Mouse (Mus musculus) thymus, adult 2 months (tissue): ENCODE measurements around the gene Bcorl1. TPM values are rescaled to one million over a fixed set of nuclear protein-coding genes. Genes with fewer than 3 reads are reported as not detected.

Experiments used
- DNase-seq: peaks from one replicate; pipeline ENCODE4 v3.0.0; 2021
- H3K27ac ChIP-seq: fragments of 200-500 bp; 2 replicates; pipeline ENCODE4 v1.5.1; 2012; ENCODE audit warnings: low read length, control low read depth; ENCODE audit not compliant: control insufficient read depth, insufficient read depth
- H3K27me3 ChIP-seq: fragments of 200-500 bp; 2 replicates; pipeline ENCODE4 v1.6.1; 2012; ENCODE audit warnings: mild to moderate bottlenecking, low read length, moderate library complexity, mixed read lengths; ENCODE audit not compliant: control insufficient read depth, insufficient read depth
- H3K36me3 ChIP-seq: fragments of 200-500 bp; 2 replicates; pipeline ENCODE4 v1.6.1; 2012; ENCODE audit warnings: mild to moderate bottlenecking, low read length, moderate library complexity; ENCODE audit not compliant: control insufficient read depth, insufficient read depth
- H3K4me1 ChIP-seq: fragments of 200-500 bp; replicated peaks from 2 replicates; pipeline ENCODE4 v1.6.1; 2012; ENCODE audit warnings: low read length; ENCODE audit not compliant: control insufficient read depth, insufficient read depth
- H3K4me3 ChIP-seq: fragments of 200-500 bp; 2 replicates; pipeline ENCODE4 v1.5.1; 2012; ENCODE audit warnings: mild to moderate bottlenecking, low read length, control low read depth, moderate library complexity; ENCODE audit not compliant: control insufficient read depth, insufficient read depth
- CTCF ChIP-seq: fragments of 200-500 bp; IDR thresholded peaks from 2 replicates; pipeline ENCODE4 v1.5.1; 2012; ENCODE audit warnings: mild to moderate bottlenecking, control low read depth, low read length, moderate library complexity, borderline replicate concordance; ENCODE audit not compliant: control insufficient read depth, poor library complexity, insufficient read depth; ENCODE audit errors: extremely low read depth
- POLR2A ChIP-seq: fragments of 200-500 bp; IDR thresholded peaks from 2 replicates; pipeline ENCODE4 v1.6.1; 2012; ENCODE audit warnings: mild to moderate bottlenecking, low read length, control low read depth, moderate library complexity; ENCODE audit not compliant: control insufficient read depth, poor library complexity, insufficient read depth; ENCODE audit errors: extremely low read depth
- WGBS: fragments of 180-500 bp; shearing (Covaris S2); methylation state at CpG from one replicate; pipeline ENCODE4 v1.1.7; 2018; 5-methylcytosine and 5-hydroxymethylcytosine counted together
- polyA plus RNA-seq: library from polyadenylated mRNA; depleted of rRNA; stranded (reverse); fragments of >200 nt; gene quantifications from 2 replicates; pipeline ENCODE4 v1.2.3, GENCODE M21; 2012

The Bcorl1 gene
- polyA plus RNA-seq, 1 experiment: 7.8 TPM

DNA sequence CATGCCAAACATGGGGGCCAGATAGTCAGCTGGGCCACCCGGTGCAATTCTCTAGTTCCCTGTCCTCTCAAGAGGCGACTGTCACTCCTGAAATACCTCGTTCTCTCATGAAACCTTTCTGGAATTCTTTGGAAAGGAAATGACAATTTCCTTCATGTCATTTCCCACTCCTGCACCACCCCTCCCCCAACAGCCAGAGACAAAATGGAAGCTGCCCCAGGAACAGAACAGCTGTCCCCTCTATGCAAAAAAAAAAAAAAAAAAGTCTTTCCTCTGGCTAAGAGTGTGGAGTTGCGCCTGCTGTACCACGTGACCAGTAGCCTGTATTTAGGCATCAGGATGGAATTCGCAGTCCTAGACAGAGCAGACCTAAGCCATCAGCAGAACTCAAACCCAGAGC, 87.1 kb downstream of the Bcorl1 start:
- H3K27me3 ChIP-seq: no peaks in the 10 kb centered on the region
- no peak for DNase-seq
- TF ChIP-seq CTCF: no peak
- TF ChIP-seq POLR2A: no peak
- no peak overlapping the region for H3K4me3 ChIP-seq
- 36% methylated on average over 6 of the region's 6 CpGs for WGBS
- H3K27ac ChIP-seq: peak overlapping the region; percentile 85
- peaks cover 74% of the 10 kb centered on the region for H3K4me1 ChIP-seq
- no peaks in the 10 kb centered on the region for H3K36me3 ChIP-seq

DNA sequence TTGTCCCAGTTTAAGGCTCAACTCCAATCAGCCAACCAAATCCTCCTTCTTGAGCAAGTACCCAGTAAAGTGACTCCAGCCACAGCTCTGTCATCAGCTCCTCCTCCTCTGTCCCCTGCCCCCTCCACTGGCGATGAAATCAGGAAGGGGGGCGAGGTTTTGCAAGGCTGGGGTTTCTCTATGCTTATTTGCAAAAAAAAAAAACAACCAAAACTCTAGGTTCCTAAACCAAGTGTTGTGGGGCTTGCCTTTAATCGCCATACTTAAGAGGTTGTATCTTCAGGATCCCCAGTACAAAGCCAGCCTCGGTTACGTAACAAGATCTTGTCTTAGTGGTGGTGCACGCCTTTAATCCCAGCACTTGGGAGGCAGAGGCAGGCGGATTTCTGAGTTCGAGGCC, 87.5 kb downstream of the Bcorl1 start:
- H3K4me3 ChIP-seq: no peak overlapping the region
- peak overlapping the region; percentile 85 for H3K27ac ChIP-seq
- peaks cover 71% of the 10 kb centered on the region for H3K4me1 ChIP-seq
- DNase-seq: no peak
- no peaks in the 10 kb centered on the region for H3K27me3 ChIP-seq
- TF ChIP-seq CTCF (no peak), POLR2A (no peak)
- 29% methylated on average over 8 of the region's 8 CpGs for WGBS
- no peaks in the 10 kb centered on the region for H3K36me3 ChIP-seq

DNA sequence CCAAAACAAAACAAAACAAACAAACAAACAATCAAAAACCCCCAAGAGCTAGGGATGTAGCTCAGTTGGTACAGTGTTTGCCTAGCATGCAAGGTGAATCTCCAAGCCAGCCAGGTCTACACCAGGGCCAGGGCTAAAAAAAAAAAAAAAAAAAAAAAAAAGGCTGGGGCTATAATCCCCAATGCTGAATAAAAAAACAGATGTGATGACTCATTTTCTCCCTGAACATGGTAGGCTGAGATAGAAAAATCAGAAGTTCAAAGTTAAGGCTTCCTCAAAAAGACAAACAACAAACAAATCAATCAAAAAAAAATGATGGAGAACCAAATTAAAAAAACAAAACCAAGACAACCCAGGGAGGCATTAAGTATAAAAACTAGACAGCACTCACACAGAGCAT, 87.9 kb downstream of the Bcorl1 start:
- no peaks in the 10 kb centered on the region for H3K27me3 ChIP-seq
- peaks cover 69% of the 10 kb centered on the region for H3K4me1 ChIP-seq
- H3K27ac ChIP-seq: peak overlapping the region; percentile 85; the same call in 1 of the 2 replicates
- no peak overlapping the region for H3K4me3 ChIP-seq
- no peak for TF ChIP-seq CTCF
- no peak for TF ChIP-seq POLR2A
- H3K36me3 ChIP-seq: no peaks in the 10 kb centered on the region
- DNase-seq: no peak

DNA sequence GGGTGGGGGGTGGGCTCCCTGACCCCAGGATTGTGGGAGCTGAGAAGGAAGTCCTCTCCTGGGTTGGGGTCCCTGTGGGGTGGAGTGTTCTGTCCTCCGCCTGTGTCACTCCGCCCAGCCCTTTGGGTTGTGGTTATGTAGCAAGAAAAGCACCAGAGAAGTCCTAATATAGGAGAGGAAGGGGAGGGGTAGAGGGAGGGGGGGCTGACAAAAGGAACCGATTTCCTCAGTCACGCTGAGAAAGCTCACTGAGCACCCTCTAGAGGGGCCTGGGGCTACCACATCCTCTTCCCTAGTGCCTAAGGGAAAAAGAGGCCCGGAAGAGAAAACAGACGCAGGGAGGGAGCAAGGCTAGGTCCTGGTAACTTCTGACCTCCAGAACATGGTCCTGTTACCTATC, 88.4 kb downstream of the Bcorl1 start:
- WGBS: under 1% methylated on average over 6 of the region's 6 CpGs
- TF ChIP-seq CTCF (no peak), POLR2A (no peak)
- H3K4me3 ChIP-seq: no peak overlapping the region
- H3K4me1 ChIP-seq: peaks cover 69% of the 10 kb centered on the region
- H3K36me3 ChIP-seq: no peaks in the 10 kb centered on the region
- peak; percentile 73 for DNase-seq
- H3K27ac ChIP-seq: peak overlapping the region; percentile 75; the same call in 1 of the 2 replicates
- no peaks in the 10 kb centered on the region for H3K27me3 ChIP-seq

DNA sequence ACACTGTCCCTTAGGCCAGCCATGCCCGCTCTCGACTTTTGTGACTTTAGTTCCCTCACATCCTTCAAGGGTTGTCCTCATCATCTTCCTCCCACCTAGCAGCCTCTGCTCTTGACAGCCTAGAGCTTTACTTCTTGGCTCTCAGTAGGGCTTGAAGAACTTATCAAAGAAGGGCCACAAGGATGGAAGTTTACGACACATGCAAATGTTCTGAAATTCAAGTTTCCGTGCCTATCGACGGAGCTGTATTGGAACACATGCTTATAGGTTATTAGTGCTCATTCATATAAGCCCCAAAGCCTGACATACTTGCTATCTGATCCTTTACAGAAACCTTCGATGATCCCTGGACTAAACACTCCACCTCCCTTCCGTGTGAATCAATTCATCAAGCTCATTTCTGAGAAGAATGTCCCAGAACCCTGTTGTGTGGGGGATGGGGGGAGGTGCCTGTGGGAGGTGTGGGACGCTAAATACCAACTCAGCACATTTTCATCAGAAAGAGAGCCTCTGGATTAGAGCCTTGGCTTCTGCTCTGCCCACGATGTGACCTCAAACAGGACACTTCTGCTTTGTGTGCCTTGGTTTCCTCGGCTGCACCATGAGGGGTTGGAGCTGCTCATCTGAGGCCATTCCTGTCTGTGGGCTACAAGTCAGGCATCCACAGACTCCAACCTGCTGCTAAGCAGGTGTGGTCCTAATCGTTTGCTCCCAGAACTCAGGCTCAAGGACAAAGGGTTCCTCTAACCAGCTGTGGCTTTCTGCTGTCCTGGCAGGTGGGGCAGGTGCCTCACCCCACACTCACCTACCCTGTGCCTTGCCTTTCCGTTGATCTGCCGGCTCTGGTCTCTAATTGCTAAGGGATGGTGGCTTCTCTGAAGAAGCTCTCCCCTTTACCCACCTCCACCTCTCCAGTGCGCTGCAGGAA, 91.7 kb downstream of the Bcorl1 start:
- Histone ChIP-seq H3K27me3 (no peaks in the 10 kb centered on the region), H3K27ac (peak overlapping the region; percentile 91), H3K36me3 (no peaks in the 10 kb centered on the region), H3K4me1 (peaks cover 62% of the 10 kb centered on the region), H3K4me3 (peak overlapping the region; percentile 61)
- TF ChIP-seq CTCF (no peak), POLR2A (no peak)
- 12% methylated on average over 15 of the region's 15 CpGs for WGBS
- no peak for DNase-seq

DNA sequence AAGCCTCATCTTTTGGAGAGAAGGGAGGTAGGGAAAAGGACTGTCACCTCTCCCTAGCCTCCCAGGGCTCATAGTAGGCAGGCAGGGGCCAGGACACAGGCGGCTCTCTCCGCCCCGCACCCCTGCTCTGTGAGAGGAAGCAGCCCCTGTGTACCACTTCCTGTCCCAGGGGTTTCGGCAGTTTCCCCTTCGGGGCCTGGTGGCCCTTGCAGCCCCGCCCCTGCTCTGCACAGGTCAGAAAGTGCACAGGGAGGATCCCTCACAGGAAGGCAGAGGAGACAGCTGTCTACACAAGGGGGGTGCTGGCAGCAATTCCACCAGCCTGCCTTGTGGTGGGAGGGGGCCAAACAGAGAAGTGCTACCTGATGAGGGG, 92.4 kb downstream of the Bcorl1 start:
- Histone ChIP-seq H3K27me3 (no peaks in the 10 kb centered on the region), H3K36me3 (no peaks in the 10 kb centered on the region), H3K4me3 (peak overlapping the region; percentile 61), H3K4me1 (peaks cover 58% of the 10 kb centered on the region), H3K27ac (peak overlapping the region; percentile 95)
- DNase-seq: peak; percentile 89
- no peak for TF ChIP-seq POLR2A
- TF ChIP-seq CTCF: no peak
- WGBS: 2% methylated on average over 6 of the region's 6 CpGs
